Mouse (Mus musculus) E14TG2a.4 (cell line): ENCODE results near the gene Tm9sf2.

Experiments
- H3K27me3 ChIP-seq: 2 replicates; pipeline ENCODE4 v1.6.1; 2014; ENCODE audit warnings: low read length, control low read depth; ENCODE audit not compliant: insufficient read depth
- H3K36me3 ChIP-seq: 2 replicates; pipeline ENCODE4 v1.6.1; 2014; ENCODE audit warnings: low read length, control low read depth; ENCODE audit not compliant: insufficient read depth
- H3K4me1 ChIP-seq: replicated peaks from 2 replicates; pipeline ENCODE4 v1.6.1; 2014; ENCODE audit warnings: low read depth, low read length, control low read depth
- H3K4me3 ChIP-seq: replicated peaks from 2 replicates; pipeline ENCODE4 v1.5.1; 2014; ENCODE audit warnings: mild to moderate bottlenecking, low read length
- H3K9me3 ChIP-seq: 2 replicates; pipeline ENCODE4 v1.6.1; 2014; ENCODE audit warnings: low read length, control low read depth
- CTCF ChIP-seq: conservative IDR thresholded peaks from 2 replicates; pipeline ENCODE4 v1.5.1; 2014; ENCODE audit warnings: low read length
- NANOG ChIP-seq: IDR thresholded peaks from 2 replicates; pipeline ENCODE4 v1.6.1; 2014; ENCODE audit warnings: borderline replicate concordance, low read length, mixed read lengths
- POU5F1 ChIP-seq: IDR thresholded peaks from 2 replicates; pipeline ENCODE4 v1.6.1; 2014; ENCODE audit warnings: low read length, borderline replicate concordance

The Tm9sf2 gene

DNA sequence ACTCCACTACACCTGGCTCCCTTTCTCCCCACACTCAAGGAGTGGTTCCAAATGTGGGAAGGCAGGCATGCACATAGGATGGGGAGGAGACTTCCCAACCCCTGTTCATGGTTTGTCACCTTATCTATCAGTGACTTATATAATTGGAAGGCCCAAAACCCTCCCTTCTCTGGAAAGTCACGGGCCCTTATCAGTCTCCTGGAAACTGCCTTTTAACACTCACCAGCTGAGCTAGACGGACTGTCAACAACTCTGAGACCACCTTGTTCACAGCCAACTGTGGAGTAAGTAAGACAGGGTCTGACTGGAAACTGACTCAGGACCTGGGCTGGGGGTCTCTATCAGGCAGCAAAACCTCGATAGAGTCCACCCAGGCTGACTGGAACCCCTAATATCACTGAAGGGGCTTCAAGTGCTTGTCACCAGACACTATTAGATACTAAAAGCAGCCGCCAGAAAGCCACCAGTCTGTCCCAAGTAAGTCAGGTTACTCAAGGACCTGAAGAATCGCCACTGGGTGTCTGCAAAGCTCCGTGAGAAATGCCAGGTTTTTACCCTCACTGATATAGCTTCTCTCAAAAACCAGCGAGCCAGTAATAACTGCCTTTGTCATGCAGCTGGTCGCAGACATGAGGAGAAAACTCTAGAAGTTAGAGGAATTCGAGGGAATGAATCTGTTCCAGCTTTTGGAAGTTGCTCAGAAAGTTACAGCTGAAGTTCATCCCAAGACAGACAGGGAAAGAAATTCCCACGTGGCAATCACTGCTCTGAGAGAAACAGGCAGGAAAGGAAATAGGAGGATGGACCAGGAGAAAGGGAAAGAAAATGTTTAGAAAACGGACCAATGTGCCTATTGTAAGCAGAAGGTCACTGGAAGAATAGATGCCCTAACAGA lies 37.8 kb upstream of the Tm9sf2 start:
- no peak overlapping the region for H3K4me3 ChIP-seq
- peaks cover 13% of the 10 kb centered on the region; the same call in 1 of the 2 replicates for H3K27me3 ChIP-seq
- H3K9me3 ChIP-seq: no peaks in the 10 kb centered on the region
- TF ChIP-seq NANOG (no peak), CTCF (no peak), POU5F1 (no peak)
- H3K36me3 ChIP-seq: no peaks in the 10 kb centered on the region
- H3K4me1 ChIP-seq: peaks cover 8% of the 10 kb centered on the region

DNA sequence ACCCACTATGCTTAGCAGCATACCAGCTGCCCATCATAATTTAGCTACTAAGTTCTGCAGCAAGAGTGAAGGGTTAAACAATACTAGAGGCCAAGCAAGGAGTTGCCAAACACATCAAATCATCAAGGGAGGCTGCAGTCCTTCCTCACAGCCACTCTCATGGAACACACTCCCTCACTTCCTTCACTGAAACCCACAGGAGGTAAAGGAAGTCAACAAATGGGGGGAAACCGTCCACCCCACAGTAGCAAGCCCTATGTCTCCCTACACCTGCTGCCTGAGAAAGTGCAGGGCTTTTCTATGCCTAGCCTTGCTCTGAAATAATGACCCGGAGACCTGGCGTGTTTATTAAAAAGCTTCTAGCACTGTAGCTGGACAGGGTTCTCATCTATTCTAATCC lies 36.9 kb upstream of the Tm9sf2 start:
- H3K4me3 ChIP-seq: no peak overlapping the region
- no peaks in the 10 kb centered on the region for H3K36me3 ChIP-seq
- no peak for TF ChIP-seq POU5F1
- TF ChIP-seq NANOG: no peak
- no peak for TF ChIP-seq CTCF
- H3K4me1 ChIP-seq: peaks cover 8% of the 10 kb centered on the region
- no peaks in the 10 kb centered on the region for H3K9me3 ChIP-seq
- peaks cover 18% of the 10 kb centered on the region; the same call in 1 of the 2 replicates for H3K27me3 ChIP-seq

DNA sequence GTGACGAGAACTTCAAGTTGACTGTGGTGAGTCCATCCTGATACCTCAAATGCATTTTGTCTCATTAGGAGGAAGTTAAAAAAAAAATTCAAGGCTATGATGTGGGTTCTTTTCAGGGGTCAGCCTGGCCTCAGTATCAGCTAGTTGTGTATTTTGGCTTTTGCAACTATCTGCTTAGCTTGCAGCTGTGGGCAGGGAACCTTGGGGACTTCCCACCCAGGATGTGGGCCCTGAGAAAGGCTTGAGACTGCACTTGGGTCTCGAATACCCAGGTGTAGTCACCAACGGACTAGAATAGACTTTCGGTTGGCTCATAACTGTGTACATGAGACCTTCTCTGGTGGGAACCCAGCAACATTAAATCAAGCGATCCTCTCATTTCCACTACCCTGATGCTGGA lies 33.4 kb upstream of the Tm9sf2 start:
- peaks cover 41% of the 10 kb centered on the region for H3K27me3 ChIP-seq
- TF ChIP-seq NANOG: no peak
- no peak for TF ChIP-seq CTCF
- no peak for TF ChIP-seq POU5F1
- H3K36me3 ChIP-seq: no peaks in the 10 kb centered on the region
- H3K4me1 ChIP-seq: peaks cover 15% of the 10 kb centered on the region
- H3K9me3 ChIP-seq: no peaks in the 10 kb centered on the region
- H3K4me3 ChIP-seq: no peak overlapping the region

DNA sequence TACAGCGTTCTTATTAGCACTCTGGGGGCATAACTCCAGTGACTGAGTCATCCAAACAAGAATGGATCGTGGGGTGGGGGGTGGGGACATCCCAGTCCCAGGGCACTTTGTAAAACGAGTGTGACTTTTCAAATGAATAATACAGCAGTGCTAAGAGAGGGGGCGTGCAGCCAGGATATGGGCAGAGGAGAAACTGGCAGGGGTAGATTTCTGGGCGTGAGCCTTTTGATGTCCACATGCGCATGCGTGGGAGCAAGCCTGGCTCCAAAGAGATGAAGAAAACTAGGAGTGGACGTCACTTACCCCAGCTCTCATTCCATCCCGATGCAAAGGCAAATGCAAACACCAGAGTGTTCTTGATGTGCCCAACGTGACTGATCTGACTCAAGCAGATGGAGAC lies 32.5 kb upstream of the Tm9sf2 start:
- Histone ChIP-seq H3K36me3 (no peaks in the 10 kb centered on the region), H3K4me1 (peaks cover 15% of the 10 kb centered on the region), H3K9me3 (no peaks in the 10 kb centered on the region), H3K4me3 (no peak overlapping the region), H3K27me3 (peaks cover 42% of the 10 kb centered on the region)
- TF ChIP-seq POU5F1: no peak
- no peak for TF ChIP-seq NANOG
- no peak for TF ChIP-seq CTCF

DNA sequence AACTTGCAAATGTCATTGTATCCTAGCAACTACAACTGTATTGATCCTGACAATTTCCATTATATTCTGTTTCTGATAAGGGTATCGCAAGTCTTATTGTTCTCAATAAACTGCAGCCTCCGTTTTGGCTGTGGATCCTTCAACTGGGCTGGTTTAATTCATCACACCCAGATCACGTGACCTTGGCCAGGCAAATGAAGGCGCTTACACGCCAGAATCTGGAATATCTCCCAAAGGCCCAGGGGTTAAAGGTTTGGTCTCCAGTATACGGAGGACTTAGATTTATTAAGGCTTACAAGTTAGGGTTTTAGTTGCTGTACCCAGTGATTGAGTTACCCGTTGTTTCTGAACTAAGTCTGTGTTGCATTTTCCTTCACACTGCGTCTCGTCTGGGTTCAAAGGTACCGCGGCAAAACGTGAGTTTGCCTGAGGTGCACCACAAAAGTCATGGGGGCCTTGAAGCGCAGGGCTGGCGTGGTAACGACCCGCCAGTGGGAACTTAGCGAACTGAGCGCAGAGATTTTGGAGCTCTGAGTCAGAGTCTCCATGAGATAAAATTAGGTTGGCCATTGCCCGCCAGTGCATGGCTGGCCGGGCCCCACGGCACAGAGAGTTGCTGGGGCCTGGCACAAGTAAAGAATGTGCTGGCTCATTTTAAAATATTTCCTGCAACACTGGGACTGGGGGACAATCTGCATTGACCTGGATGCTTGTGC lies 31.2 kb upstream of the Tm9sf2 start:
- peaks cover 14% of the 10 kb centered on the region for H3K4me1 ChIP-seq
- TF ChIP-seq NANOG (no peak), POU5F1 (no peak), CTCF (no peak)
- no peaks in the 10 kb centered on the region for H3K9me3 ChIP-seq
- H3K4me3 ChIP-seq: peak overlapping the region; percentile 63
- no peaks in the 10 kb centered on the region for H3K36me3 ChIP-seq
- peaks cover 34% of the 10 kb centered on the region for H3K27me3 ChIP-seq

DNA sequence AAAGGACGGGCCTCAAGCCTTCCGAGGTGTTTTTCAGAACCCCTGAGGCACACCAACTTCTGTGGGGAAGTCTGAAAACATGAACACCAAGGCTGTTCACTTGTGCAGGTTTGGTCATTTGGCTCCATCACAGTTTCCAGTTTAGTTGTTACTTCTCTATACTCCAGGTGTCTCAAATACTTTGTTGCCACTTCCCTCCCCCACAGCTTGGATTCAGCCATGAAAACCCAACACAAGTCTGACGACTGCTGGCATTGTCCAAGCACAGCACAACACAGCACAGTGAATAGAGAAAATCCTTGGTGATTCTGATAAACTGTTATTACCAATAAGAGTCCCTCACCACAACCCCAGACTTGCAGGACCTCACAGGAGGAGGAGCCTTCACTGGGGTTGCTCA lies 29.8 kb upstream of the Tm9sf2 start:
- TF ChIP-seq POU5F1 (no peak), NANOG (no peak), CTCF (no peak)
- no peaks in the 10 kb centered on the region for H3K36me3 ChIP-seq
- no peaks in the 10 kb centered on the region for H3K9me3 ChIP-seq

DNA sequence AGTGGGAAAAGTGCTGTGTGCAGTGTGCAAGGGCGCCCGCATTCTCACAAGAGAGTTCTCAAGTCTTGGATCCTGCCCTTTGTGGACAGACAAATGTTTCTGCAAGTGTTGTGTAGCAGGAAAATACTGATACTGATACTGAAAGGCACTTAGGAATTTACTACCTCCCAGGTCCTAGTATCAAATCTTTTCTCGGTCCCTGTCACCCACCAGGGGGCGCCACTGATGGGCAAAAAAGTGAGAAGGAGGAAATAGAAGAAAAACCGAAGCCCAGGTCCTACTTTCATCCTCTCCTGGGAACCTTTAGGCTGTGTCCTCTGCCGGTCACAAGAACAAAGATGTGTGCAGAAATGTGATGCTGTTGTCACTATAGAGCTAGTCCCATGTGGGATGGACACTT lies 27.4 kb upstream of the Tm9sf2 start:
- peaks cover 11% of the 10 kb centered on the region for H3K4me1 ChIP-seq
- H3K4me3 ChIP-seq: no peak overlapping the region
- H3K27me3 ChIP-seq: peaks cover 25% of the 10 kb centered on the region
- TF ChIP-seq CTCF: peak; percentile 62
- no peak for TF ChIP-seq POU5F1
- TF ChIP-seq NANOG: no peak
- no peaks in the 10 kb centered on the region for H3K9me3 ChIP-seq
- no peaks in the 10 kb centered on the region for H3K36me3 ChIP-seq

More for the DNA sequence above, 29.8 kb upstream of the Tm9sf2 start:
- H3K4me3 ChIP-seq: no peak overlapping the region
- peaks cover 34% of the 10 kb centered on the region for H3K27me3 ChIP-seq
- H3K4me1 ChIP-seq: peaks cover 11% of the 10 kb centered on the region

DNA sequence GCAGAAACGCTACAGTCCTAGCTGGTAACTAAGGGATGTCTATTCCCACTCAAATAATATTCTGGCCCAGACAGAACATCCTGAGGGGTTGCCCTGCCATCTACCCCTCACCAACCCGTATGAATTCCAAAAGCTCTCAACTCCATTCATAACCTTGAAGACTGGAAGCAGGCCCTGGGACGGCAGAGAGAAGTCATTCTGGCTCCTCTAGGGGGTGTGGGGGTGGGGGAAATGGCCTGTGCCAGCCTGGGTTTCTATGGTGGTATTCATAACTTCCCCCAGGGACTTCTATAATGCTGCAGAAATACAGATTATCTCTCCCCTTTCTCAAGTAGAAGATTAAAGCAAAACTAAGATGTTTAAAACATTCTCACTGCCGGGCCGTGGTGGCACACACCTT lies 26.9 kb upstream of the Tm9sf2 start:
- Histone ChIP-seq H3K27me3 (peaks cover 24% of the 10 kb centered on the region), H3K9me3 (no peaks in the 10 kb centered on the region), H3K4me1 (peaks cover 11% of the 10 kb centered on the region), H3K4me3 (no peak overlapping the region), H3K36me3 (no peaks in the 10 kb centered on the region)
- TF ChIP-seq CTCF (peak; percentile 20), NANOG (no peak)

DNA sequence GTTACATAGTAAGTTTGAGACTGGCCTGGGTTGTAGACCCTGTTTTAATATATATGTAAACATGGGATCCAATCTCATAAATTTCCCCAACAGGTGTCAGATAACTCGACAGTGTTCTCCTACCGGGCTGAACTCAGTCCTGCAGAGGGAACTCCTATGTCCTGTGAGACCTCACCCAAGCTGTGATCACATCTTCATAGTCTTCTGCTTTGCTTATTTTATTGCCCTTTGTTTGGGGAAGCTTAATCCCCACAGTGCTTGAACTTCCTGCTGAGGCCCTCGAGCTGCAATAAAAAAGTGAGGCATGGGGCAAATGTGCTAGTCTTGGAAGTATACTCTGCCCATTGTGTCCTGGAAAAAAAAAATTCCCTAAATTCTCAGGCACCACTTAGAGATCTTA lies 25.5 kb upstream of the Tm9sf2 start:
- Histone ChIP-seq H3K4me3 (no peak overlapping the region), H3K27me3 (peaks cover 14% of the 10 kb centered on the region), H3K36me3 (no peaks in the 10 kb centered on the region), H3K4me1 (0 out of 2 replicates have a peak, but pooled peaks cover 3% of the 10 kb centered on the region), H3K9me3 (no peaks in the 10 kb centered on the region)
- TF ChIP-seq POU5F1 (no peak), CTCF (no peak), NANOG (no peak)
